Mouse (Mus musculus) lung, embryonic 15.5 days (tissue): ENCODE results near the gene Nfic. TPM values are rescaled to one million over a fixed set of nuclear protein-coding genes. Genes with fewer than 3 reads are reported as not detected.
"Not testable (repeated sequence)": the region's sequence is repeated elsewhere in the genome, so short reads cannot be mapped to it uniquely, and the experiment has no call there.

ENCODE experiments used
- ATAC-seq: fragments of 200-750 bp; cut with Nextera tagmentation; 2 replicates; pipeline ENCODE4 v1.8.0; 2017; ENCODE audit warnings: moderate number of reproducible peaks, borderline replicate concordance; ENCODE audit not compliant: low FRiP score, low TSS enrichment; ENCODE audit errors: extremely low read depth
- H3K27ac ChIP-seq: fragments of 300-500 bp; sonication (generic); 2 replicates; pipeline ENCODE4 v1.5.1; 2015; ENCODE audit warnings: moderate library complexity, mild to moderate bottlenecking, inconsistent platforms
- H3K27me3 ChIP-seq: fragments of 300-500 bp; sonication (generic); 2 replicates; pipeline ENCODE4 v1.6.1; 2015; ENCODE audit warnings: inconsistent platforms
- H3K36me3 ChIP-seq: fragments of 300-500 bp; sonication (generic); 2 replicates; pipeline ENCODE4 v1.6.1; 2015; ENCODE audit warnings: inconsistent platforms
- H3K4me1 ChIP-seq: fragments of 300-500 bp; sonication (generic); 2 replicates; pipeline ENCODE4 v1.6.1; 2015; ENCODE audit warnings: inconsistent platforms
- H3K4me2 ChIP-seq: fragments of 300-500 bp; sonication (generic); 2 replicates; pipeline ENCODE4 v1.6.1; 2015; ENCODE audit warnings: inconsistent platforms, mild to moderate bottlenecking, moderate library complexity
- H3K4me3 ChIP-seq: fragments of 300-500 bp; sonication (generic); 2 replicates; pipeline ENCODE4 v1.5.1; 2015; ENCODE audit warnings: mild to moderate bottlenecking, inconsistent platforms
- H3K9ac ChIP-seq: fragments of 300-500 bp; sonication (generic); 2 replicates; pipeline ENCODE4 v1.6.1; 2015; ENCODE audit warnings: inconsistent platforms
- H3K9me3 ChIP-seq: fragments of 300-500 bp; sonication (generic); 2 replicates; pipeline ENCODE4 v1.6.1; 2016; ENCODE audit warnings: inconsistent platforms
- WGBS: fragments of 180-500 bp; shearing (Covaris S2); methylation state at CpG from one replicate; pipeline ENCODE4 v1.1.7; 2015; 5-methylcytosine and 5-hydroxymethylcytosine counted together
- polyA plus RNA-seq: library from polyadenylated mRNA; unstranded; fragments of >200 nt; fragmentation: Nextera tagmentation; extraction: Ambion mirVana; gene quantifications from 2 replicates; pipeline ENCODE4 v1.2.1, GENCODE M21; 2015

The Nfic gene
- polyA plus RNA-seq, 1 experiment from 2014 or later, result 86.0 TPM

GRCm38 (mm10) chr10:81456983-81457563 is 1.6 kb upstream of the Nfic start:
- peaks cover 100% of the 10 kb centered on the region for H3K27me3 ChIP-seq

GRCm38 (mm10) chr10:81454106-81454505 is 1.3 kb downstream of the Nfic start:
- Histone ChIP-seq H3K9ac (no peak overlapping the region), H3K9me3 (no peaks in the 10 kb centered on the region), H3K36me3 (no peaks in the 10 kb centered on the region), H3K4me1 (peaks cover 5% of the 10 kb centered on the region; the same call in 1 of the 2 replicates), H3K4me3 (no peak overlapping the region), H3K4me2 (no peak overlapping the region), H3K27me3 (peaks cover 89% of the 10 kb centered on the region), H3K27ac (no peak overlapping the region)
- 64% methylated on average over 2 of the region's 2 CpGs for WGBS
- no peak for ATAC-seq

More at GRCm38 (mm10) chr10:81456983-81457563, 1.6 kb upstream of the Nfic start:
- no peak overlapping the region for H3K4me3 ChIP-seq
- H3K9ac ChIP-seq, result no peak overlapping the region
- no peaks in the 10 kb centered on the region for H3K9me3 ChIP-seq
- no peak overlapping the region for H3K4me2 ChIP-seq
- H3K36me3 ChIP-seq, result no peaks in the 10 kb centered on the region
- no peak overlapping the region for H3K27ac ChIP-seq
- peak; percentile 20; the same call in 1 of the 2 replicates for ATAC-seq
- H3K4me1 ChIP-seq, result peaks cover 11% of the 10 kb centered on the region; the same call in 1 of the 2 replicates
- WGBS, result 40% methylated on average over 12 of the region's 12 CpGs

GRCm38 (mm10) chr10:81452947-81453288 is 2.5 kb downstream of the Nfic start:
- Histone ChIP-seq H3K4me2 (no peak overlapping the region), H3K9ac (no peak overlapping the region), H3K4me1 (peaks cover 5% of the 10 kb centered on the region; the same call in 1 of the 2 replicates), H3K27me3 (peaks cover 77% of the 10 kb centered on the region), H3K27ac (no peak overlapping the region), H3K4me3 (no peak overlapping the region), H3K9me3 (no peaks in the 10 kb centered on the region), H3K36me3 (no peaks in the 10 kb centered on the region)
- 4% methylated on average over 14 of the region's 14 CpGs for WGBS
- ATAC-seq, result no peak

GRCm38 (mm10) chr10:81452237-81452946 is 3.0 kb downstream of the Nfic start:
- H3K4me3 ChIP-seq, result no peak overlapping the region; the same call in 1 of the 2 replicates
- peaks cover 5% of the 10 kb centered on the region; the same call in 1 of the 2 replicates for H3K4me1 ChIP-seq
- H3K9ac ChIP-seq, result no peak overlapping the region
- no peak overlapping the region for H3K27ac ChIP-seq
- no peaks in the 10 kb centered on the region for H3K36me3 ChIP-seq
- peaks cover 72% of the 10 kb centered on the region for H3K27me3 ChIP-seq
- H3K4me2 ChIP-seq, result no peak overlapping the region
- ATAC-seq, result no peak
- no peaks in the 10 kb centered on the region for H3K9me3 ChIP-seq
- 4% methylated on average over 36 of the region's 36 CpGs for WGBS

- ATAC-seq, result no peak
- Histone ChIP-seq H3K9ac (no peak overlapping the region), H3K4me2 (no peak overlapping the region), H3K4me3 (no peak overlapping the region), H3K4me1 (peaks cover 5% of the 10 kb centered on the region; the same call in 1 of the 2 replicates), H3K27me3 (peaks cover 61% of the 10 kb centered on the region), H3K9me3 (no peaks in the 10 kb centered on the region), H3K36me3 (no peaks in the 10 kb centered on the region), H3K27ac (no peak overlapping the region)
- WGBS, result 36% methylated on average over 6 of the region's 6 CpGs
These were observed 4.1 kb downstream of the Nfic start for GRCm38 (mm10) chr10:81451365-81451745.

- H3K27ac ChIP-seq, result no peak overlapping the region
- H3K9me3 ChIP-seq, result no peaks in the 10 kb centered on the region
- peaks cover 5% of the 10 kb centered on the region; the same call in 1 of the 2 replicates for H3K4me1 ChIP-seq
- no peak overlapping the region for H3K4me3 ChIP-seq
- no peak overlapping the region for H3K4me2 ChIP-seq
- no peak for ATAC-seq
- 48% methylated on average over 9 of the region's 9 CpGs for WGBS
- H3K27me3 ChIP-seq, result peaks cover 56% of the 10 kb centered on the region
- no peak overlapping the region for H3K9ac ChIP-seq
- H3K36me3 ChIP-seq, result no peaks in the 10 kb centered on the region
These were observed 4.6 kb downstream of the Nfic start for GRCm38 (mm10) chr10:81450641-81451364.

- WGBS, result under 1% methylated on average over 7 of the region's 7 CpGs
These were observed 5.3 kb downstream of the Nfic start for GRCm38 (mm10) chr10:81450140-81450539.

GRCm38 (mm10) chr10:81445516-81445915 is 9.9 kb downstream of the Nfic start:
- H3K36me3 ChIP-seq, H3K9ac ChIP-seq, H3K4me2 ChIP-seq, H3K4me3 ChIP-seq, H3K4me1 ChIP-seq, ATAC-seq, H3K27me3 ChIP-seq, H3K27ac ChIP-seq, H3K9me3 ChIP-seq: not testable (repeated sequence)
- WGBS, result 32% methylated on average over 2 of the region's 2 CpGs

More at GRCm38 (mm10) chr10:81450140-81450539, 5.3 kb downstream of the Nfic start:
- H3K4me1 ChIP-seq, result peaks cover 5% of the 10 kb centered on the region; the same call in 1 of the 2 replicates
- H3K36me3 ChIP-seq, result no peaks in the 10 kb centered on the region
- no peak overlapping the region for H3K27ac ChIP-seq
- H3K4me3 ChIP-seq, result no peak overlapping the region
- no peaks in the 10 kb centered on the region for H3K9me3 ChIP-seq
- no peak overlapping the region for H3K9ac ChIP-seq
- ATAC-seq, result no peak
- H3K27me3 ChIP-seq, result peaks cover 49% of the 10 kb centered on the region
- H3K4me2 ChIP-seq, result no peak overlapping the region

GRCm38 (mm10) chr10:81441019-81441418 is 14.4 kb downstream of the Nfic start:
- no peak overlapping the region for H3K9ac ChIP-seq
- no peak for ATAC-seq
- H3K36me3 ChIP-seq, result no peaks in the 10 kb centered on the region
- H3K4me2 ChIP-seq, result no peak overlapping the region
- no peaks in the 10 kb centered on the region for H3K9me3 ChIP-seq
- H3K27ac ChIP-seq, result no peak overlapping the region
- H3K4me3 ChIP-seq, result no peak overlapping the region
- H3K27me3 ChIP-seq, result no peaks in the 10 kb centered on the region
- H3K4me1 ChIP-seq, result no peaks in the 10 kb centered on the region

- Histone ChIP-seq H3K9me3 (no peaks in the 10 kb centered on the region), H3K4me2 (no peak overlapping the region), H3K4me1 (peaks cover 41% of the 10 kb centered on the region), H3K36me3 (no peaks in the 10 kb centered on the region), H3K9ac (no peak overlapping the region), H3K27me3 (no peaks in the 10 kb centered on the region), H3K4me3 (no peak overlapping the region), H3K27ac (no peak overlapping the region)
- WGBS, result 61% methylated on average over 3 of the region's 3 CpGs
- ATAC-seq, result no peak
These were observed 20.0 kb downstream of the Nfic start for GRCm38 (mm10) chr10:81435436-81435835.

GRCm38 (mm10) chr10:81434361-81435263 is 20.8 kb downstream of the Nfic start:
- H3K9ac ChIP-seq, result no peak overlapping the region
- no peak overlapping the region for H3K4me3 ChIP-seq
- no peaks in the 10 kb centered on the region for H3K36me3 ChIP-seq
- H3K4me1 ChIP-seq, result peaks cover 43% of the 10 kb centered on the region
- no peaks in the 10 kb centered on the region for H3K27me3 ChIP-seq
- no peaks in the 10 kb centered on the region for H3K9me3 ChIP-seq
- 51% methylated on average over 15 of the region's 15 CpGs for WGBS
- no peak overlapping the region for H3K4me2 ChIP-seq
- no peak for ATAC-seq
- H3K27ac ChIP-seq, result peak overlapping the region; percentile 38
